Mouse (Mus musculus) left cerebral cortex, adult 8-10 months (tissue): ENCODE data around the gene Ugt1a9. TPM values are rescaled to one million over a fixed set of nuclear protein-coding genes. Genes with fewer than 3 reads are reported as not detected.

Experiments used
- DNase-seq, 2 experiments: peaks; one replicate each; pipeline ENCODE4 v3.0.0; 2022; ENCODE audit warnings: low spot score in 2 of 2
- total RNA-seq, 4 experiments: library from RNA; stranded (reverse); gene quantifications; 2 replicates each; pipeline ENCODE4 v1.2.4; 2022

Ugt1a9 gene
- total RNA-seq, 4 experiments from 2014 or later, result not detected

GRCm38 (mm10) chr1:88258361-88258760 lies 187.8 kb downstream of the Ugt1a9 start:
- DNase-seq, result no peak

GRCm38 (mm10) chr1:88258881-88259642 lies 188.5 kb downstream of the Ugt1a9 start:
- DNase-seq, result no peak

- no peak for DNase-seq
These were observed 189.0 kb downstream of the Ugt1a9 start for GRCm38 (mm10) chr1:88259643-88260024.

GRCm38 (mm10) chr1:88260114-88260513 lies 189.5 kb downstream of the Ugt1a9 start:
- DNase-seq, result no peak

- DNase-seq, result no peak
These were observed 190.2 kb downstream of the Ugt1a9 start for GRCm38 (mm10) chr1:88260604-88261377.

GRCm38 (mm10) chr1:88261706-88262105 lies 191.1 kb downstream of the Ugt1a9 start:
- DNase-seq, result no peak

GRCm38 (mm10) chr1:88262255-88262654 lies 191.7 kb downstream of the Ugt1a9 start:
- DNase-seq, result no peak

GRCm38 (mm10) chr1:88262961-88263360 lies 192.4 kb downstream of the Ugt1a9 start:
- DNase-seq, result no peak

- no peak for DNase-seq
These were observed 193.2 kb downstream of the Ugt1a9 start for GRCm38 (mm10) chr1:88263778-88264177.

- no peak for DNase-seq
These were observed 193.8 kb downstream of the Ugt1a9 start for GRCm38 (mm10) chr1:88264237-88264868.

- DNase-seq, result no peak
These were observed 194.3 kb downstream of the Ugt1a9 start for GRCm38 (mm10) chr1:88264869-88265240.

GRCm38 (mm10) chr1:88266123-88266522 lies 195.5 kb downstream of the Ugt1a9 start:
- DNase-seq, result no peak

GRCm38 (mm10) chr1:88267489-88267888 lies 196.9 kb downstream of the Ugt1a9 start:
- no peak for DNase-seq

GRCm38 (mm10) chr1:88268070-88268469 lies 197.5 kb downstream of the Ugt1a9 start:
- no peak for DNase-seq

Other genes with a start within 250 kb of the Ugt1a9 start
- 10 to 100 TPM; 83.1 to 97.4 (median 89.4) TPM for gene Dgkd, start 217.5 kb upstream of the Ugt1a9 start, total RNA-seq
- gene Usp40, start 62.2 kb upstream of the Ugt1a9 start, total RNA-seq, result 10 to 100 TPM; 21.4 to 23.2 (median 23.0) TPM
- gene Ugt1a10, start 15.4 kb upstream of the Ugt1a9 start, total RNA-seq, result not detected
- gene Ugt1a8, start 17.0 kb downstream of the Ugt1a9 start, total RNA-seq, result not detected
- gene Ugt1a7c, start 24.3 kb downstream of the Ugt1a9 start, total RNA-seq, result 1 to 10 TPM; 1.0 to 2.1 (median 1.9) TPM
- gene Ugt1a6b, start 32.5 kb downstream of the Ugt1a9 start, total RNA-seq, result under 1 TPM in 2 of 4 experiments, not detected in 2; 0.28 to 0.32 TPM
- gene Ugt1a6a, start 64.0 kb downstream of the Ugt1a9 start, total RNA-seq, result 1 to 10 TPM; 1.3 to 2.5 (median 2.0) TPM
- gene Ugt1a5, start 95.2 kb downstream of the Ugt1a9 start, total RNA-seq, result under 1 TPM in 1 of 4 experiments, not detected in 3; 0.17 TPM
- not detected for gene Ugt1a2, start 129.8 kb downstream of the Ugt1a9 start, total RNA-seq
- 1 to 10 TPM; 1.2 to 3.1 (median 2.2) TPM for gene Dnajb3, start 135.0 kb downstream of the Ugt1a9 start, total RNA-seq
- gene Ugt1a1, start 141.2 kb downstream of the Ugt1a9 start, total RNA-seq, result under 1 TPM in 1 of 4 experiments, not detected in 3; 0.26 TPM
- under 1 TPM in 3 of 4 experiments, not detected in 1; 0.07 to 0.40 (median 0.18) TPM for gene Mroh2a, start 156.2 kb downstream of the Ugt1a9 start, total RNA-seq
- 10 to 100 TPM; 43.2 to 45.6 (median 45.5) TPM for gene Hjurp, start 206.8 kb downstream of the Ugt1a9 start, total RNA-seq
- gene Trpm8, start 206.9 kb downstream of the Ugt1a9 start, total RNA-seq, result under 1 TPM; 0.08 to 0.28 (median 0.16) TPM